Mouse (Mus musculus) cortical plate, adult 2 months (tissue): ENCODE measurements around the gene Met. TPM values are rescaled to one million over a fixed set of nuclear protein-coding genes. Genes with fewer than 3 reads are reported as not detected.

Experiments used
- H3K27ac ChIP-seq: fragments of 200-500 bp; 2 replicates; pipeline ENCODE4 v1.5.1; 2012; ENCODE audit warnings: low read length, control low read depth, inconsistent platforms; ENCODE audit not compliant: insufficient read depth
- H3K4me1 ChIP-seq: fragments of 200-500 bp; 2 replicates; pipeline ENCODE4 v1.6.1; 2011; ENCODE audit warnings: low read length; ENCODE audit not compliant: control insufficient read depth, insufficient read depth
- H3K4me3 ChIP-seq: fragments of 200-500 bp; 2 replicates; pipeline ENCODE4 v1.5.1; 2011; ENCODE audit warnings: mild to moderate bottlenecking, low read length, control low read depth; ENCODE audit not compliant: insufficient read depth
- CTCF ChIP-seq: fragments of 200-500 bp; IDR thresholded peaks from 2 replicates; pipeline ENCODE4 v1.5.1; 2011; ENCODE audit warnings: mild to moderate bottlenecking, control low read depth, low read length; ENCODE audit not compliant: insufficient read depth; ENCODE audit errors: extremely low read depth
- POLR2A ChIP-seq: fragments of 200-500 bp; IDR thresholded peaks from 2 replicates; pipeline ENCODE4 v1.6.1; 2011; ENCODE audit warnings: mild to moderate bottlenecking, low read length, control low read depth; ENCODE audit not compliant: insufficient read depth; ENCODE audit errors: extremely low read depth
- polyA plus RNA-seq: library from polyadenylated mRNA; depleted of rRNA; stranded (reverse); fragments of >200 nt; gene quantifications from 2 replicates; pipeline ENCODE4 v1.2.3, GENCODE M21; 2012; rRNA removed

Gene Met
- polyA plus RNA-seq = 4.3 and 4.7 TPM in 2 replicates

DNA sequence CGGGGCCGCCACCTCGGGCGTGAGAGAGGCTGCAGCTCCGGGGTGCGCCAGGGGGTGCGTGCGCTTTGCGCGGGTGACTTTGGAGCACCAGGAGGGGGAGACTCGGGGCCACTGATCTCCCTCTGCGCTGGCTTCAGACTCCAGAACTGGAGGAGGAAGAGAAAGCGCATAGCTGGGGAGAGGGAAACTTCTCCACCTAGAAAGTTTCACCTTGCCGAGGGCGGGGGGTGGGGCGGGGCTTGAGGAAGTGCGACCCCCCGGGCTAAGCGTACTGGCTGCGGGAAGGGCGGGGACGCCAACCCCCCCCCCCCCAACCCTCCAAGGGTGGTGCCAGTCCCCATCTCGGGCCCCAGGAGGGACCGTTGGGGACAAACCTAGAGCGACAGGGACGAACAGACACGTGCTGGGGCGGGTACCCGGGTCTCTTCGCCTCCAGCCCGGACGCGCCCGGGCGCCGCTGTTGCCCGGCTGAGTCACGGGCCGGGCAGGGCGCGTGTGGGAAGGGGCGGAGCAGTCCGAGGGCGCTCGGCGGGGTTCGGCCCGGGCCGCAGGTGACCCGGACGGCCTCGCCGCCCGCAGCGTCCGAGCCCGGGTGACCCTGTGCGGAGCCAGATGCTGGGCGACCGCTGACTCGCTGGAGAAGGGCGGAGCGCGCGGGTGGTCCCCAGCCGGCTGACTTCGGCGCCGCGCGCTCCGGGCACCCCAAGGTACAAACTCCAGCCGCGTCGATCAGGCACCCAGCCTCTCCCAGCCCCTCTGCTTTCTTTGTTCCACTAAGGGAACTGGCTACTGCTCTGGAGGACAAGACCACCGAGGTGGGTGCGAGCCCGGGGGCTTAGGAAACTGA is at the start of gene Met:
TSS of gene Met (plus strand) at position 367 of the 847 bp plus-strand sequence.
- Histone ChIP-seq H3K27ac (no peak within 1 kb of the TSS), H3K4me1 (no peaks in the 10 kb centered on the region), H3K4me3 (peak within 1 kb of the TSS; percentile 46)
- TF ChIP-seq POLR2A (no peak), CTCF (no peak)

DNA sequence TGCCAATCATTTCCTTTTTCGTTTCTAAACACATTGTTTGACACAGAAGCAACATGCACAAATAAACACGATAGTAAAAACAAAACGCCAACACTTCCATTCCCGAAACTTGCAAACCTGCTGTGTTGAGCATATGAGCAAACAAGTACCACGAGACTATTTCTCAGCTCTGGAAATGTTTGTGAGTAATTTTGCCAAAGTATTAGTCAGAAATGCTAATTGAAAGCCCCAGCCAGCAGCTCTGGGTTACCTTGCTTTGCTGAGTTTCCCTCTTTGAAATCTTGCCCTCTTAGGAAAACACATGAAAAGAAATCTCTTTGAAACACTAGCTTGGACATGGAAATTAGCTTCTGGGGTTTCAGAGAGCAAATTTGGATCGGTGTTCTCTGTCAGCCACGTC is 45.4 kb upstream of the Met start:
- no peak overlapping the region; the same call in 1 of the 2 replicates for H3K27ac ChIP-seq
- no peaks in the 10 kb centered on the region for H3K4me1 ChIP-seq
- TF ChIP-seq CTCF (no peak), POLR2A (no peak)
- no peak overlapping the region for H3K4me3 ChIP-seq

DNA sequence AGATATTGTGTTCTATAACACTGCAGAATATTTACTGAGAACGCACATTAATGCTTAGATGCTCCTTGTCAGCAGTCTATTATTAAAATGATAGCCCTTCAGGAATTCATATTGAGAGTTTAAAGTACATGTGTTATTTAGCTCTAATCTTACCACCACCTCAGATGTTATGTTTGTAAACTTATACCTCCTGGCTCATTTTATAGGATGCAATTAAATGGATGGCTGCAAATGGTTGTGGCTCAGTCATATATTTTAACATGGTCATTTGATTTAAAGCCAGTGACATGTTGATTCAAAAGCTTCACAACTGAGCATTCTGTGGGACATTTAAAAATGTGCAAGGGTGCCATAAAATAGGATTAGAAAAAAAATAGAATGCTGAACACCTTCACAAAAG is 41.2 kb upstream of the Met start:
- H3K4me1 ChIP-seq = no peaks in the 10 kb centered on the region
- no peak overlapping the region for H3K4me3 ChIP-seq
- TF ChIP-seq POLR2A (no peak), CTCF (no peak)
- H3K27ac ChIP-seq = no peak overlapping the region

DNA sequence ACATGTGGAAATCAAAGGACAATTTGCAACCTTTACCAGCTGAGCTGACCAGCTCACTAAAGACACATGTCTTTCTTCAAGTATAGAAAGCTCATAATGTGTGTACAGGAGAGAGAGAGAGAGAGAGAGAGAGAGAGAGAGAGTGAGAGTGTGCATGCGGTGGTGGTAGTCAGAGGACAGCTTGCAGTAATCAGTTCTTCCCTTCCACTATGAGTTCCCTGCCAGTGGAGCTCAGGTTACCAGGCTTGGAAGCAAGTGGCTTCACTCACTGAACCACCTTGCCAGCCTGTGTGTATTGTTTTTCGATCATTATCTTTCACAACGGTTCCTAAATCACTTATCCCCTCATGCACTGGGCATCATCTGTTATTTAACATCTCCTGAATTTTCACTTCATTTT is 34.6 kb upstream of the Met start:
- H3K4me1 ChIP-seq = no peaks in the 10 kb centered on the region
- TF ChIP-seq CTCF (no peak), POLR2A (no peak)
- no peak overlapping the region for H3K27ac ChIP-seq
- no peak overlapping the region for H3K4me3 ChIP-seq

DNA sequence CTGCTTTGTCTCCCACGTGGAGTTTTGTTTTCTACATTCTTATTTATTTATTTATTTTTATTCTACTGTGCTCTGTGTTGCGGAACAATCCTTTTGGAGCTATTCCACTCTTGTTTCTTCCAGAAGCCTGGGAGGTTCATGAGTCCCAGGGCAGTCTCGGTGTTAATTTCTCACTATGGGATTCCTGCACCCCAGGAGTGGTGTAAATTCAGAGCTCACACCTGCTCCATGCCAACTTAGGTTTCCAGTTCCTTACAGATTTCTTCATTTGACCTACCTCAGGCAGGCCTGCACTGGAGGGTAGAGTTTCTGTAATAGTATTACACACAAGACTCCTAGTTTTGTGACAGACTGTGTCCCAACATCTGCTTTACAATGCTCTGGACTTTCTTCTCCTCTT is 34.0 kb upstream of the Met start:
- Histone ChIP-seq H3K27ac (no peak overlapping the region), H3K4me1 (no peaks in the 10 kb centered on the region), H3K4me3 (no peak overlapping the region)
- no peak for TF ChIP-seq POLR2A

DNA sequence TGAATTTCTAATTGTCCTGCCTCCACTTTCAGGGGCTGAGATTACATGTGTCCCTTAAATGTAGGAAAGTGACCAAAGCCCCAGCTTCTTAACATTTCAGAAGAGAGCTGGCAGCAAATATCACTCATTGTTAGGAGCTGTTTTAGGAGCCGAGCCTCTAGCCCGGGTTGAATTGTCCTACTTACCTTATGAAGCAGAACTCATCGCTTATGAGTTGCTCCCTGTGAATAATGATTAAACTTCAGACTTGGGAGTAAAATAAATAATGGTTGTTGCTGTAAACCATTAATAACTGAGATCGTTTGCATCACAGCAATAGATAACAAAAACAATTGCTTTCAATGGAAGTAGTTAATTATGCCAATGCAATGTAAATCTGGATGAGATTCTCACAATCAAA is 20.3 kb upstream of the Met start:
- TF ChIP-seq POLR2A (no peak), CTCF (no peak)
- H3K4me1 ChIP-seq = no peaks in the 10 kb centered on the region
- no peak overlapping the region for H3K27ac ChIP-seq
- no peak overlapping the region for H3K4me3 ChIP-seq

DNA sequence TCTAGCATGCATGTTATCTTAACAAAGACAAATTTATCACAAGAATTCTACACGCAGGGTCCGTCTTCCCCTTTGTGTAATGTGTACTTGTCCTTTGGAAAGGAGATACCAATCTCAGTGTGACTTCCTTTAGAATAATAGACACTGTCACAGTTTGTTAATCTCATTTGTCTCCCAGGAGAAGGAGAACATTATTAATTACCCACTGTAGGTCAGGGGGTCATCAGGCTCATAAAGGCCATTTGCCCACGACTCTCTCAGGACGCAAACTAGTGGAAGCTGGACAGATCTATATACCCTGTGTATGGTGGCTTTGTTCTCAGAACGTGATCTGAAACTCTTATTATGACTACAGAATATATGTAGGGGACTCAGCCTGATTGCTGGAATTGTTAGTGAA is 12.3 kb upstream of the Met start:
- no peak overlapping the region for H3K4me3 ChIP-seq
- no peak overlapping the region for H3K27ac ChIP-seq
- H3K4me1 ChIP-seq = no peaks in the 10 kb centered on the region
- TF ChIP-seq CTCF (no peak), POLR2A (no peak)

DNA sequence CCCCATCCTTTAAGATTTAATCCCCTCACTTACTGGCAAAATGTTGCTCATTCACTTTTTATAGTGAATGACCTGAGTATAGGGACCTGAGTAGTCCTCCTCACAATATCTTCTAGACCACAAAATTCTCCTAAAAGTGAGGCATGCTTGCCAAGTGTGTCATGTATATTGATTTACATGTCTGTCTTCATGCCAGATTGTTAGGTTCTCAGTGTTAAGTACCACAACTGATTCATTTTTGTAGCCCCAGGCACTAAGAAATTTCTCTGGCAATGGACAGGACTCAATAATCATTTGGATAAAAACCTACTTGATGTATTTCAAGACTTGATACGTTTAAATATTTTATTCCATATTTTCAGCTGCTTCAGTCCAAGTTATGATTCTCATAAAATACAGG is 8.5 kb upstream of the Met start:
- no peak overlapping the region for H3K4me3 ChIP-seq
- H3K4me1 ChIP-seq = no peaks in the 10 kb centered on the region
- TF ChIP-seq CTCF (no peak), POLR2A (no peak)
- no peak overlapping the region for H3K27ac ChIP-seq

DNA sequence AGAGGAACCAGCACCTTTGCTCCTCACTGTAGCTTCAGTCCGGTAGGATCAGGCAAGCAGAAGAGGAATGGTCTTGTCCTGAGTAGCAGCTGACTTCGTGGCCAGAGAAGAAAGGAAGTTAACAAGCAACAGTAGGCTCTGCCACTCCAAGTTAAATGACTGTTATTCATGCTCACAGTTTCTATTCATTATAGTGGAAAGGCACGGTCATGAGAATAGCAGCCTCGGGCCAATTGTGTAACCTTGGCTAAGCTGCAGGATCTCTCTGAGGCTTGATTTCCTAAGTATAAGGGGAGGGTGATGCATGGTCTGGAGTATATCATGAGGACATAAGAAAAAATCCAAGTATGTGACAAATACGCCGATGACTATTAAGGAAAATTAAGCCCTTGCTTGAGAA is 4.0 kb upstream of the Met start:
- H3K4me3 ChIP-seq = no peak overlapping the region
- TF ChIP-seq POLR2A (no peak), CTCF (no peak)
- no peak overlapping the region for H3K27ac ChIP-seq
- H3K4me1 ChIP-seq = no peaks in the 10 kb centered on the region

DNA sequence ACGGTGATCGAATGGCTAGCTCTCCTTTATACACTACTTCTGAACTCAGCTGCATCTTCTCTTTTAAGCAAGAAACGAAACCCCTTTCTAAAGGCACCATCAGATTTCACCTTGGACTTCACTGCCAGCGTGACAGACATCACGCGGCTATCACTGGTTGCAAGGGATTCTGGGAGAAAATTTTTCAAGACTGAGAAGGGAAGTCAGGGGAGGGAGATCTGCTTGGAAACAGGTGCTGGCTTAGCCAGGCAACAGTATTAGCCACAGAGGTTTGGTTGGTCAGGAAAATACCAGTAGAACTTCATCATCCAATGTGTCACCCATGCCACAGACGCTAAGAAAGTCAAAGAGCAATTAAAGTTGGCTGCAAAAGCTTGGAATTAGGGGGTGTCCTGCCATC is 2.2 kb upstream of the Met start:
- H3K4me1 ChIP-seq = no peaks in the 10 kb centered on the region
- no peak overlapping the region for H3K27ac ChIP-seq
- no peak for TF ChIP-seq POLR2A
- TF ChIP-seq CTCF = no peak
- no peak overlapping the region for H3K4me3 ChIP-seq

DNA sequence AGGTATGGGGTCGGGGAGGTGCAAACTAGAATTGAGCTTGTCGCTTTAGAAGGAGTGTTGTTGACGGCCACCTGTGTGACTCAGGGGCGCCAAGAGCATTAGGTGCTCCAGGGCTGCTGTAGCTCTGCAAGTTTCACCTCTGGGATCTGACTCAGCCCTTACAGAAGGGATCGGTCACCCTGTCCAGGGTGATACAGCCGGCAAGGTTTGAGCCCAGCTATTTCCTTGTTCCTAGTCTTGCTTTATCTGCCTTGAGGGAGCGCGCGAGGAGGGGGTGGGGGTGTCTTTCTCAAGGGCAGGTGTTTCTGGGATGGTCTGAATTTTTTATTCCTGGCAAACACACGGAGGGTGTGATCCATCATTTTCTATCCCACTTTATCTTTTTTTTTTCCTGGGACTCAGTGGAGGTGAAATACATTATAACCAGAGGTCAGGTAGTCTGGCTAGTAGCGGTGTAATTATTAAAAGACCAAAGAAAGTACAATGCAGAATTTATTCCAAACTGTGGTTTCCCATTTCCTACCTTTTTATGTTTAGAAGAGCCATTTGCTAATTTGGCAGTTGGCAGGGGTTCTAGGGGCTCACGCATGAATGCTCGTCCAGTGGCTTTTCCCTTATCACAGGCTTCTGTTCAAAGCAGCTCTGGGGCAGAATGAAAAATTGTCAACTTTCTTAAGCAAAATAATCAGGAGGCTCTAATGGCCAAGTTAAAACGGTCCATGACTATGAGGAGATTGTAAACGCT is 853 bp downstream of the Met start:
- Histone ChIP-seq H3K4me1 (no peaks in the 10 kb centered on the region), H3K27ac (no peak overlapping the region), H3K4me3 (peak overlapping the region; percentile 46)
- TF ChIP-seq CTCF (no peak), POLR2A (no peak)
